Mouse (Mus musculus) heart, postnatal 25 days (tissue): Measurements from ENCODE around the gene Osmr. TPM values are rescaled to one million over a fixed set of nuclear protein-coding genes. Genes with fewer than 3 reads are reported as not detected.
"Not testable (repeated sequence)": the region's sequence is repeated elsewhere in the genome, so short reads cannot be mapped to it uniquely, and the experiment has no call there.

Experiments used
- DNase-seq: peaks from one replicate; pipeline ENCODE4 v3.0.0; 2022; ENCODE audit warnings: low spot score
- intact Hi-C: fragments of 180-260 bp; cut with DNase I; formaldehyde crosslinking; loops from one replicate; pipeline ENCODE4 v1.15.1; 2025
- total RNA-seq, 2 experiments: library from RNA; stranded (reverse); gene quantifications; 2 replicates each; pipeline ENCODE4 v1.2.3; 2021

The Osmr gene
- total RNA-seq, 2 experiments from 2014 or later = 9.0 to 11.3 TPM

- no peak for DNase-seq
- intact Hi-C loops = no loop called here
Measured at GRCm38 (mm10) chr15:6871621-6872359, 3.0 kb downstream of the Osmr start.

- no peak for DNase-seq
- intact Hi-C loops = no loop called here
Measured at GRCm38 (mm10) chr15:6866888-6867287, 7.9 kb downstream of the Osmr start.

GRCm38 (mm10) chr15:6862125-6862524, 12.6 kb downstream of the Osmr start:
- no peak for DNase-seq
- intact Hi-C loops = no loop called here

- intact Hi-C loops = no loop called here
- no peak for DNase-seq
Measured at GRCm38 (mm10) chr15:6861617-6862016, 13.2 kb downstream of the Osmr start.

GRCm38 (mm10) chr15:6859781-6860180, 15.0 kb downstream of the Osmr start:
- intact Hi-C loops = no loop called here

GRCm38 (mm10) chr15:6858871-6859270, 15.9 kb downstream of the Osmr start:
- no peak for DNase-seq
- intact Hi-C loops = no loop called here

More at GRCm38 (mm10) chr15:6859781-6860180, 15.0 kb downstream of the Osmr start:
- no peak for DNase-seq

GRCm38 (mm10) chr15:6857270-6857905, 17.4 kb downstream of the Osmr start:
- DNase-seq = no peak
- intact Hi-C loops = no loop called here

- intact Hi-C loops = no loop called here
- no peak for DNase-seq
Measured at GRCm38 (mm10) chr15:6849851-6850250, 24.9 kb downstream of the Osmr start.

GRCm38 (mm10) chr15:6840199-6840598, 34.6 kb downstream of the Osmr start:
- intact Hi-C loops = loop anchor here (1.0 kb wide), 1 partner anchor 43 kb away; no protein-coding TSS in a partner anchor
- DNase-seq = no peak

- intact Hi-C loops = no loop called here
- DNase-seq = no peak
Measured at GRCm38 (mm10) chr15:6815807-6816206, 59.0 kb downstream of the Osmr start.

GRCm38 (mm10) chr15:6801212-6801611, 73.6 kb downstream of the Osmr start:
- intact Hi-C loops, DNase-seq: not testable (repeated sequence)

GRCm38 (mm10) chr15:6792846-6793245, 81.9 kb downstream of the Osmr start:
- intact Hi-C loops = no loop called here
- DNase-seq = no peak

- DNase-seq = no peak
- intact Hi-C loops = no loop called here
Measured at GRCm38 (mm10) chr15:6791648-6792047, 83.1 kb downstream of the Osmr start.

GRCm38 (mm10) chr15:6790011-6790410, 84.8 kb downstream of the Osmr start:
- intact Hi-C loops = no loop called here
- no peak for DNase-seq

- intact Hi-C loops = no loop called here
Measured at GRCm38 (mm10) chr15:6787236-6787635, 87.5 kb downstream of the Osmr start.

GRCm38 (mm10) chr15:6786212-6786611, 88.6 kb downstream of the Osmr start:
- no peak for DNase-seq
- intact Hi-C loops = no loop called here

More at GRCm38 (mm10) chr15:6787236-6787635, 87.5 kb downstream of the Osmr start:
- DNase-seq = no peak

GRCm38 (mm10) chr15:6772265-6772664, 102.5 kb downstream of the Osmr start:
- DNase-seq = no peak
- intact Hi-C loops = no loop called here
